Mouse (Mus musculus) stomach, embryonic 14.5 days (tissue): ENCODE results near the gene St6gal1. TPM values are rescaled to one million over a fixed set of nuclear protein-coding genes. Genes with fewer than 3 reads are reported as not detected.

Experiments used
- ATAC-seq: fragments of 200-750 bp; cut with Nextera tagmentation; 2 replicates; pipeline ENCODE4 v1.8.0; 2017; ENCODE audit warnings: low read depth, moderate TSS enrichment; ENCODE audit not compliant: insufficient number of reproducible peaks, insufficient read depth, low FRiP score
- H3K27ac ChIP-seq: fragments of 300-500 bp; sonication (generic); 2 replicates; pipeline ENCODE4 v1.5.1; 2014; ENCODE audit warnings: mild to moderate bottlenecking, low read length, moderate library complexity, mixed read lengths
- H3K27me3 ChIP-seq: fragments of 300-500 bp; sonication (generic); 2 replicates; pipeline ENCODE4 v1.6.1; 2014; ENCODE audit warnings: low read length, control low read depth, mixed read lengths; ENCODE audit not compliant: control insufficient read depth, insufficient read depth
- H3K36me3 ChIP-seq: fragments of 300-500 bp; sonication (generic); 2 replicates; pipeline ENCODE4 v1.6.1; 2014; ENCODE audit warnings: mild to moderate bottlenecking, control low read depth, low read length, moderate library complexity, mixed read lengths; ENCODE audit not compliant: control insufficient read depth, insufficient read depth
- H3K4me1 ChIP-seq: fragments of 300-500 bp; sonication (generic); 2 replicates; pipeline ENCODE4 v1.6.1; 2014; ENCODE audit warnings: low read length, control low read depth, mixed read lengths; ENCODE audit not compliant: control insufficient read depth, insufficient read depth
- H3K4me2 ChIP-seq: fragments of 300-500 bp; sonication (generic); replicated peaks from 2 replicates; pipeline ENCODE4 v1.6.1; 2014; ENCODE audit warnings: low read depth, low read length, control low read depth
- H3K4me3 ChIP-seq: fragments of 300-500 bp; sonication (generic); 2 replicates; pipeline ENCODE4 v1.5.1; 2014; ENCODE audit warnings: low read depth, low read length, control low read depth
- H3K9ac ChIP-seq: fragments of 300-500 bp; sonication (generic); replicated peaks from 2 replicates; pipeline ENCODE4 v1.6.1; 2014; ENCODE audit warnings: low read depth, mild to moderate bottlenecking, control low read depth, low read length, moderate library complexity, mixed read lengths
- H3K9me3 ChIP-seq: fragments of 300-500 bp; sonication (generic); 2 replicates; pipeline ENCODE4 v1.6.1; 2016; ENCODE audit warnings: low read depth, low read length, control low read depth; ENCODE audit not compliant: control insufficient read depth
- WGBS: fragments of 180-500 bp; shearing (Covaris S2); extraction: QIAGEN DNeasy Blood & Tissue Kit; methylation state at CpG from one replicate; pipeline ENCODE4 v1.1.7; 2014; 5-methylcytosine and 5-hydroxymethylcytosine counted together
- polyA plus RNA-seq: library from polyadenylated mRNA; unstranded; fragments of >200 nt; fragmentation: Nextera tagmentation; extraction: Ambion mirVana; gene quantifications from 2 replicates; pipeline ENCODE4 v1.2.1, GENCODE M21; 2014

Gene St6gal1
- polyA plus RNA-seq, 1 experiment from 2014 or later, result 25.7 TPM

GRCm38 (mm10) chr16:23376189-23376588, 151.6 kb downstream of the St6gal1 start:
- no peak overlapping the region for H3K4me2 ChIP-seq
- no peak overlapping the region for H3K4me3 ChIP-seq
- no peak for ATAC-seq
- no peaks in the 10 kb centered on the region for H3K9me3 ChIP-seq
- WGBS, result 58% methylated on average over 10 of the region's 10 CpGs
- no peaks in the 10 kb centered on the region for H3K4me1 ChIP-seq
- no peak overlapping the region for H3K27ac ChIP-seq
- no peaks in the 10 kb centered on the region for H3K36me3 ChIP-seq
- H3K9ac ChIP-seq, result no peak overlapping the region
- H3K27me3 ChIP-seq, result no peaks in the 10 kb centered on the region

- Histone ChIP-seq H3K4me3 (no peak overlapping the region), H3K9ac (no peak overlapping the region), H3K36me3 (no peaks in the 10 kb centered on the region), H3K27me3 (no peaks in the 10 kb centered on the region), H3K4me2 (no peak overlapping the region), H3K27ac (no peak overlapping the region), H3K4me1 (no peaks in the 10 kb centered on the region), H3K9me3 (peaks cover 4% of the 10 kb centered on the region; the same call in 1 of the 2 replicates)
- ATAC-seq, result no peak
- WGBS, result 77% methylated on average over 3 of the region's 3 CpGs
These were observed 155.1 kb downstream of the St6gal1 start for GRCm38 (mm10) chr16:23379536-23380230.

- Histone ChIP-seq H3K27me3 (no peaks in the 10 kb centered on the region), H3K4me3 (no peak overlapping the region), H3K4me1 (no peaks in the 10 kb centered on the region), H3K36me3 (no peaks in the 10 kb centered on the region), H3K27ac (no peak overlapping the region), H3K4me2 (no peak overlapping the region), H3K9ac (no peak overlapping the region), H3K9me3 (peaks cover 4% of the 10 kb centered on the region; the same call in 1 of the 2 replicates)
- ATAC-seq, result no peak
These were observed 159.8 kb downstream of the St6gal1 start for GRCm38 (mm10) chr16:23384304-23384703.

GRCm38 (mm10) chr16:23397931-23398330, 173.4 kb downstream of the St6gal1 start:
- Histone ChIP-seq H3K9ac (no peak overlapping the region), H3K4me2 (no peak overlapping the region), H3K36me3 (no peaks in the 10 kb centered on the region), H3K4me3 (no peak overlapping the region), H3K27ac (no peak overlapping the region), H3K9me3 (no peaks in the 10 kb centered on the region), H3K27me3 (no peaks in the 10 kb centered on the region), H3K4me1 (peaks cover 4% of the 10 kb centered on the region; the same call in 1 of the 2 replicates)
- 86% methylated on average over 5 of the region's 5 CpGs for WGBS
- no peak for ATAC-seq

GRCm38 (mm10) chr16:23401463-23401862, 176.9 kb downstream of the St6gal1 start:
- Histone ChIP-seq H3K36me3 (no peaks in the 10 kb centered on the region), H3K9me3 (no peaks in the 10 kb centered on the region), H3K27me3 (no peaks in the 10 kb centered on the region), H3K27ac (no peak overlapping the region), H3K9ac (no peak overlapping the region), H3K4me3 (no peak overlapping the region), H3K4me1 (peaks cover 4% of the 10 kb centered on the region; the same call in 1 of the 2 replicates), H3K4me2 (no peak overlapping the region)
- peak; percentile 67; the same call in 1 of the 2 replicates for ATAC-seq
- 19% methylated on average over 4 of the region's 4 CpGs for WGBS

- H3K4me1 ChIP-seq, result peaks cover 4% of the 10 kb centered on the region; the same call in 1 of the 2 replicates
- no peak overlapping the region for H3K27ac ChIP-seq
- WGBS, result 33% methylated on average over 3 of the region's 3 CpGs
- no peak for ATAC-seq
- H3K9ac ChIP-seq, result no peak overlapping the region
- no peak overlapping the region for H3K4me2 ChIP-seq
- no peak overlapping the region for H3K4me3 ChIP-seq
- no peaks in the 10 kb centered on the region for H3K27me3 ChIP-seq
- no peaks in the 10 kb centered on the region for H3K36me3 ChIP-seq
- H3K9me3 ChIP-seq, result no peaks in the 10 kb centered on the region
These were observed 177.4 kb downstream of the St6gal1 start for GRCm38 (mm10) chr16:23401959-23402358.

GRCm38 (mm10) chr16:23403008-23403755, 178.6 kb downstream of the St6gal1 start:
- H3K27ac ChIP-seq, result no peak overlapping the region
- ATAC-seq, result peak; percentile 48; the same call in 1 of the 2 replicates
- no peak overlapping the region for H3K4me2 ChIP-seq

More at GRCm38 (mm10) chr16:23403008-23403755, 178.6 kb downstream of the St6gal1 start:
- no peaks in the 10 kb centered on the region for H3K36me3 ChIP-seq
- no peak overlapping the region for H3K9ac ChIP-seq
- H3K9me3 ChIP-seq, result no peaks in the 10 kb centered on the region
- H3K4me3 ChIP-seq, result no peak overlapping the region
- 29% methylated on average over 8 of the region's 8 CpGs for WGBS
- H3K27me3 ChIP-seq, result no peaks in the 10 kb centered on the region
- peaks cover 4% of the 10 kb centered on the region; the same call in 1 of the 2 replicates for H3K4me1 ChIP-seq
